Mouse (Mus musculus) heart, postnatal 0 days (tissue): ENCODE data around the gene Stim2.

ENCODE experiments used
- CTCF ChIP-seq: IDR thresholded peaks from 2 replicates; pipeline ENCODE4 v1.5.1; 2016; ENCODE audit warnings: antibody characterized with exemption, control low read depth, low read depth
- EP300 ChIP-seq: IDR thresholded peaks from 2 replicates; pipeline ENCODE4 v1.6.1; 2016; ENCODE audit warnings: antibody characterized with exemption, low read depth

- TF ChIP-seq CTCF (no peak), EP300 (no peak)
Measured at GRCm38 (mm10) chr5:53983358-53983757, 14.9 kb upstream of the Stim2 start.
